ENCODE assay signal across 9 mouse cellular contexts in the genomic region with DNA sequence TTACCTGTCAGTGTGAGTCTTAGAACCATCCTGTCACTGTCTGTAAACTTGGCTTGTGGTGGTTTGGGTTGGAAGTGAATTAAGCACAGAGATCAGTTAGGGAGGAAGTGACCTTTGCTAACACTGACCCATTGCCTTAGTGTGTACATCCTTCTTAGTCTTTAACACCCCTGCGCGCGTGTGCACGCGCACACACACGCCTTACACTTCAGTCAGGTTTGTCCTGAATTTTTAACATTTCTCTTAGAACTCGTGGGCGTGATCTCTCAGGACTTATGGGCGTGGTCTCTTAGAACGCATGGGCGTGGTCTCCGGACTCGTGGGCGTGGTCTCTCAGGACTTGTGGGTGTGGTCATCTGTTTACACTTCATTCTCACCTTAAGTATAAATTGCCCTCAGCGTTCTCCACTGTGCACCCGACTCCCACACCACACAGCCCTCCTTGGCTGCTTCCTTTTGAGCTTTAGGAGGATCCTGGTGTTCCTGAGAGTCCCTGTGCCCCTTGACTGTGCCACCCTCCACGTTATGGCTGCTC. TPM values are rescaled to one million over a fixed set of nuclear protein-coding genes. Genes with fewer than 3 reads are reported as not detected.
DNase-seq lines count a peak whose midpoint lies in the region; ATAC-seq and TF ChIP-seq lines count a peak whose summit lies in the region.
"Had no signal": no experiment of that assay in that cellular context is flagged by ENCODE, and none has a peak within 500 bp of the region (broad histone marks: within the 10 kb centered on the region; RNA-seq: fewer than 3 reads in every experiment).

No protein-coding gene starts in this region.

- peaks cover 9% of the 10 kb centered on the region; the same call in 1 of the 2 replicates for H3K36me3 ChIP-seq in kidney, embryonic 15.5 days
- H3K36me3 ChIP-seq in ES-E14 (ENCODE audit: control insufficient read depth, insufficient read depth, low read length, poor library complexity, severe bottlenecking) = no peaks in the 10 kb centered on the region
- H3K36me3 ChIP-seq in embryonic facial prominence, embryonic 11.5 days (replicated peaks; ENCODE audit: control insufficient read depth, insufficient read depth, low read depth, low read length) = no peaks in the 10 kb centered on the region
- 0 out of 2 replicates have a peak, but pooled peaks cover 4% of the 10 kb centered on the region for H3K36me3 ChIP-seq in lung, postnatal 0 days (ENCODE audit: insufficient read depth, low read length)
- no peaks in the 10 kb centered on the region; the same call in 1 of the 2 replicates for H3K36me3 ChIP-seq in forebrain, embryonic 14.5 days (ENCODE audit: control insufficient read depth, insufficient read depth, low read length)

- H3K4me1 ChIP-seq in kidney, embryonic 15.5 days = peaks cover 52% of the 10 kb centered on the region
- H3K4me1 ChIP-seq in ES-E14 (ENCODE audit: control insufficient read depth in 2 of 2, insufficient read depth in 2 of 2, low read length in 2 of 2, poor library complexity in 1 of 2) = peaks cover 17 to 37% of the 10 kb centered on the region in 2 experiments
- no peaks in the 10 kb centered on the region for H3K4me1 ChIP-seq in embryonic facial prominence, embryonic 11.5 days (ENCODE audit: control insufficient read depth, insufficient read depth, low read length)
- H3K4me1 ChIP-seq in lung, postnatal 0 days (ENCODE audit: insufficient read depth, low read depth, low read length) = peaks cover 25% of the 10 kb centered on the region
- peaks cover 5% of the 10 kb centered on the region; the same call in 1 of the 2 replicates for H3K4me1 ChIP-seq in forebrain, embryonic 14.5 days (ENCODE audit: control insufficient read depth, insufficient read depth, low read length)

- no peaks in the 10 kb centered on the region for H3K27me3 ChIP-seq in kidney, embryonic 15.5 days
- no peaks in the 10 kb centered on the region for H3K27me3 ChIP-seq in embryonic facial prominence, embryonic 11.5 days (ENCODE audit: control insufficient read depth, insufficient read depth, low read length)
- no peaks in the 10 kb centered on the region for H3K27me3 ChIP-seq in lung, postnatal 0 days (replicated peaks; ENCODE audit: insufficient read depth, low read length)
- no peaks in the 10 kb centered on the region for H3K27me3 ChIP-seq in forebrain, embryonic 14.5 days (replicated peaks; ENCODE audit: control insufficient read depth, insufficient read depth, low read length)

- H3K27ac ChIP-seq in kidney, embryonic 15.5 days = peak overlapping the region; percentile 76; the same call in 1 of the 2 replicates
- peak overlapping the region; percentile 60; the same call in 1 of the 2 replicates for H3K27ac ChIP-seq in ES-E14 (ENCODE audit: insufficient read depth, low read depth, low read length, poor library complexity, severe bottlenecking)
- no peak overlapping the region for H3K27ac ChIP-seq in embryonic facial prominence, embryonic 11.5 days (replicated peaks; ENCODE audit: low read depth, low read length)
- peak overlapping the region; percentile 57 for H3K27ac ChIP-seq in lung, postnatal 0 days (ENCODE audit: low read length)
- H3K27ac ChIP-seq in forebrain, embryonic 14.5 days (ENCODE audit: low read depth, low read length) = no peak overlapping the region

- H3K9me3 ChIP-seq in kidney, embryonic 15.5 days (replicated peaks) = no peaks in the 10 kb centered on the region
- H3K9me3 ChIP-seq in ES-E14 (ENCODE audit: control insufficient read depth, insufficient read depth, low read depth, low read length) = no peaks in the 10 kb centered on the region
- no peaks in the 10 kb centered on the region for H3K9me3 ChIP-seq in embryonic facial prominence, embryonic 11.5 days (replicated peaks; ENCODE audit: control insufficient read depth, low read length)
- no peaks in the 10 kb centered on the region for H3K9me3 ChIP-seq in lung, postnatal 0 days (ENCODE audit: low read length)
- H3K9me3 ChIP-seq in forebrain, embryonic 14.5 days (replicated peaks; ENCODE audit: control insufficient read depth, low read length) = no peaks in the 10 kb centered on the region

- in situ Hi-C loops in ES-E14 (cut with MboI; ENCODE audit: low sequenced_read_pairs in 2 of 2, unreplicated experiment in 2 of 2) = no loop called here

- no peak for ATAC-seq in kidney, embryonic 15.5 days (replicated peaks; ENCODE audit: low FRiP score)
- ATAC-seq in embryonic facial prominence, embryonic 11.5 days (replicated peaks; ENCODE audit: insufficient number of reproducible peaks, low FRiP score, low TSS enrichment, low read depth) = no peak
- ATAC-seq in lung, postnatal 0 days = peak; percentile 61
- ATAC-seq in forebrain, embryonic 14.5 days = no peak

- no peak overlapping the region for H3K4me3 ChIP-seq in kidney, embryonic 15.5 days (replicated peaks)
- H3K4me3 ChIP-seq in ES-E14 (ENCODE audit: insufficient read depth in 1 of 2, low read depth in 1 of 2, low read length in 2 of 2, poor library complexity in 1 of 2, severe bottlenecking in 1 of 2) = no peak overlapping the region
- H3K4me3 ChIP-seq in embryonic facial prominence, embryonic 11.5 days (ENCODE audit: low read depth, low read length) = no peak overlapping the region
- H3K4me3 ChIP-seq in lung, postnatal 0 days (ENCODE audit: low read depth, low read length) = no peak overlapping the region
- H3K4me3 ChIP-seq in forebrain, embryonic 14.5 days (ENCODE audit: low read depth, low read length) = no peak overlapping the region

- no peak for TF ChIP-seq CTCF in lung, postnatal 0 days (IDR thresholded peaks at IDR 0.05)

- 62% methylated on average over 17 of the region's 17 CpGs for WGBS in kidney, embryonic 15.5 days
- 70% methylated on average over 17 of the region's 17 CpGs for WGBS in embryonic facial prominence, embryonic 11.5 days
- WGBS in lung, postnatal 0 days = 45% methylated on average over 17 of the region's 17 CpGs
- 71% methylated on average over 17 of the region's 17 CpGs for WGBS in forebrain, embryonic 14.5 days

- H3K9ac ChIP-seq in kidney, embryonic 15.5 days = no peak overlapping the region
- no peak overlapping the region; the same call in 1 of the 2 replicates for H3K9ac ChIP-seq in ES-E14 (ENCODE audit: insufficient read depth, low read depth, low read length, poor library complexity, severe bottlenecking)
- H3K9ac ChIP-seq in embryonic facial prominence, embryonic 11.5 days (replicated peaks; ENCODE audit: low read length) = no peak overlapping the region
- 0 out of 2 replicates have a peak overlapping the region, but pooled peaks have one; percentile 8 for H3K9ac ChIP-seq in lung, postnatal 0 days (replicated peaks; ENCODE audit: low read depth)
- H3K9ac ChIP-seq in forebrain, embryonic 14.5 days (ENCODE audit: low read length) = no peak overlapping the region

- no peak for DNase-seq in kidney, postnatal 14 days
- DNase-seq in ES-E14 (ENCODE audit: low read depth, low spot score) (peak; percentile 79), adipocyte (ENCODE audit: low spot score) (no peak)
- peak; percentile 33 for DNase-seq in embryonic facial prominence, embryonic 11.5 days (ENCODE audit: low spot score)
- DNase-seq in lung, postnatal 0 days (ENCODE audit: low spot score) = peak; percentile 88
- DNase-seq in forebrain, embryonic 14.5 days (ENCODE audit: low spot score) = no peak
- DNase-seq in kidney, adult 11 months = no peak
- DNase-seq: adrenal gland, adult 8-10 months had no signal

- H3K4me2 ChIP-seq in kidney, embryonic 15.5 days = no peak overlapping the region
- H3K4me2 ChIP-seq in embryonic facial prominence, embryonic 11.5 days (ENCODE audit: low read depth, low read length) = no peak overlapping the region
- no peak overlapping the region for H3K4me2 ChIP-seq in lung, postnatal 0 days (replicated peaks; ENCODE audit: low read depth, low read length)
- H3K4me2 ChIP-seq in forebrain, embryonic 14.5 days (ENCODE audit: low read length) = no peak overlapping the region

- peak; percentile 78 for TF ChIP-seq EP300 in lung, postnatal 0 days (IDR thresholded peaks at IDR 0.05)

TF ChIP-seq in ES-E14, 5 proteins besides CTCF, POLR2A, EP300 and RAD21:
- no peak for TF ChIP-seq HCFC1 (IDR thresholded peaks at IDR 0.05; ENCODE audit: borderline replicate concordance, insufficient read depth, low read length)
- TF ChIP-seq CHD2 (IDR thresholded peaks at IDR 0.05; ENCODE audit: low read depth, low read length) = no peak
- no peak for TF ChIP-seq ZNF384 (IDR thresholded peaks at IDR 0.05; ENCODE audit: low read depth, low read length)
- TF ChIP-seq MAFK (IDR thresholded peaks at IDR 0.05; ENCODE audit: insufficient read depth, low read depth, low read length) = no peak
- no peak for TF ChIP-seq ZC3H11A (IDR thresholded peaks at IDR 0.05; ENCODE audit: borderline replicate concordance, low read depth, low read length)

RNA-seq across cellular contexts. Expression of a gene that starts 39.1 kb away (rescaled TPM):
- 23.1 and 24.8 TPM in 2 replicates for polyA plus RNA-seq in kidney, embryonic 15.5 days (2015; fragmentation: Nextera tagmentation; extraction: Ambion mirVana)
- total RNA-seq in ES-E14 (2012; rRNA removed) = 20.0 and 21.2 TPM in 2 replicates
- 25.4 and 27.5 TPM in 2 replicates for polyA plus RNA-seq in embryonic facial prominence, embryonic 11.5 days (2014; fragmentation: Nextera tagmentation; extraction: Ambion mirVana)
- 68.4 and 79.3 TPM in 2 replicates for polyA plus RNA-seq in lung, postnatal 0 days (2015; fragmentation: Nextera tagmentation; extraction: Ambion mirVana)
- polyA plus RNA-seq in forebrain, embryonic 14.5 days (2014; fragmentation: Nextera tagmentation; extraction: Ambion mirVana) = 58.4 and 66.0 TPM in 2 replicates

RNA-seq across cellular contexts. Expression of a gene that starts 39.7 kb away (rescaled TPM):
- 124 and 131 TPM in 2 replicates for polyA plus RNA-seq in kidney, embryonic 15.5 days (2015; fragmentation: Nextera tagmentation; extraction: Ambion mirVana)
- total RNA-seq in ES-E14 (2012; rRNA removed) = 97.5 and 142 TPM in 2 replicates
- polyA plus RNA-seq in embryonic facial prominence, embryonic 11.5 days (2014; fragmentation: Nextera tagmentation; extraction: Ambion mirVana) = 133 and 138 TPM in 2 replicates
- 47.9 and 50.6 TPM in 2 replicates for polyA plus RNA-seq in lung, postnatal 0 days (2015; fragmentation: Nextera tagmentation; extraction: Ambion mirVana)
- 126 and 134 TPM in 2 replicates for polyA plus RNA-seq in forebrain, embryonic 14.5 days (2014; fragmentation: Nextera tagmentation; extraction: Ambion mirVana)

Comparison
In these comparisons a context has a peak if more than half of its experiments do, and no peak if none do; other contexts are left out.
1. H3K27ac ChIP-seq: peak in kidney, embryonic 15.5 days (single experiment), ES-E14 (single experiment) and lung, postnatal 0 days (single experiment); none in embryonic facial prominence, embryonic 11.5 days (single experiment) and forebrain, embryonic 14.5 days (single experiment).
2. DNase-seq: peak in ES-E14 (single experiment), embryonic facial prominence, embryonic 11.5 days (single experiment) and lung, postnatal 0 days (single experiment); none in kidney, postnatal 14 days (single experiment), forebrain, embryonic 14.5 days (single experiment), kidney, adult 11 months (single experiment) and adipocyte (single experiment).